Mouse (Mus musculus) embryonic fibroblast, embryonic 13.5 days (primary cell): ENCODE results near the gene Fzd7. TPM values are rescaled to one million over a fixed set of nuclear protein-coding genes. Genes with fewer than 3 reads are reported as not detected.
A peak's percentile ranks its signal among the peaks of the same experiment; 100 is the strongest.

Source experiments
- H3K27ac ChIP-seq: 2 replicates; pipeline ENCODE4 v1.5.1; 2012; ENCODE audit warnings: low read length, control low read depth, inconsistent platforms; ENCODE audit not compliant: insufficient read depth
- H3K4me1 ChIP-seq: 2 replicates; pipeline ENCODE4 v1.6.1; 2011; ENCODE audit warnings: low read length; ENCODE audit not compliant: control insufficient read depth, insufficient read depth
- H3K4me3 ChIP-seq: 2 replicates; pipeline ENCODE4 v1.5.1; 2011; ENCODE audit warnings: mild to moderate bottlenecking, control low read depth, low read length; ENCODE audit not compliant: insufficient read depth
- CTCF ChIP-seq: IDR thresholded peaks from 2 replicates; pipeline ENCODE4 v1.5.1; 2011; ENCODE audit warnings: mild to moderate bottlenecking, control low read depth, low read length, moderate library complexity, borderline replicate concordance; ENCODE audit not compliant: insufficient read depth
- POLR2A ChIP-seq: IDR thresholded peaks from 2 replicates; pipeline ENCODE4 v1.6.1; 2011; ENCODE audit warnings: low read depth, mild to moderate bottlenecking, control low read depth, low read length, moderate library complexity
- polyA plus RNA-seq: library from polyadenylated mRNA; stranded (reverse); fragments of >200 nt; gene quantifications from 2 replicates; pipeline ENCODE4 v1.2.4, GENCODE M21; 2011; ENCODE audit warnings: low read depth; ENCODE audit not compliant: missing spikeins, insufficient read length

Fzd7 gene
- polyA plus RNA-seq, 1 experiment: 43.0 TPM

DNA sequence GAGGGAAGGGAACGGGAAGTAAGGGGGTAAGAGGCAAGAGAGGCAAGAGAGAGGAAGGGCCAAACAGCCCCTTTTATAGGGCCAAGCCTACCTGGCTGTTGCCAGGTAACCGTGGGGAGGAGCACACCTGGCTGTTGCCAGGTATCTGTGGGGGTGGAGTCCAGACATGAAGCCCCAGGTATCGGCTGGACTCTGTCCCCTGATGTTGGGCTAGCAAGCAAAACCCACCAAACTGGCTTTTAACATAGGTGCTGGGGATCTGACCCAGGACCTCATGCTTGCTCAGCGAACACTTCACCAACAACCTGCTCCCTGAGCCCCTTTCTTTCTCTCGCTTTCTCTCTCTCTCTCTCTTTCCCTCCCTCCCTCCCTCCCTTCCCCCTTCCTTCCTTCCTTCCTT is 37.0 kb upstream of the Fzd7 start:
- Histone ChIP-seq H3K4me3 (no peak overlapping the region), H3K27ac (no peak overlapping the region), H3K4me1 (peaks cover 6% of the 10 kb centered on the region)
- TF ChIP-seq CTCF: no peak

DNA sequence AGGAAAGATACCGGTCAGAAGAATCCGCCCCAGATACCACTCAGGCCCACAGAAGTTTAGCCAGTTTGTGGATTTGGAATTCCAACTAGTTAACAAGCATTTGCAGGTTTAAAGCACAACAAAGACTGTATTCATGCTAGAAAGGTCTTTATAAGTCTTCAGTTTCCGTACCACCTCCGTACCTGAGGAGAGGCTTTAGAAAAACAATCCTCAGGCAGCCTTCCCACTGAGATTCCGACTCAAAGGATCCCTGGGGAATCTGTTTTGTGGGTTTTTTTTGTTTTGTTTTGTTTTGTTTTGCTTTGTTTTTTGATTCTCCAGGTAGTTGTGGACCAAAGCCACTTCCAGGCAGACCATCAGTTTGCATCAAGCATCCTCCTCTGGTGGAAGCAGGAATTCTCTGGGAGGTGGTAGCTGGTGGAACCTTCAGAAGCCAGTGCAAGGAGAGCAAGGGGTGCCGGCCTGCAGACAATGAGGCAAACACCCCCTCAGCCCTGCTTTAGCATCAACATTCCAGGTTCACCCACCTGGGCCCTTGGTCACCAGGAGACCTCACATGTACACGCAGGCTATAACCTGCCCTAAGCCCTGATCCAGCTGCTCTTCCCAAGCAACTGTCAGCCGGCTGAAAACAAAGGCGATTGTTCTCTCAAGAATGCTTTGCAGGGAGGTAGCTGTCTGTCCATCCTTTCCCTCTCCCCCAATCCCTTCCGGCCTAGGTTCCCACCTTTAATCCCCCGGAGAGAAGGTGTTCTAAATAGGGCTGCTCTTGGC is 33.5 kb upstream of the Fzd7 start:
- peaks cover 6% of the 10 kb centered on the region for H3K4me1 ChIP-seq
- no peak overlapping the region for H3K4me3 ChIP-seq
- no peak overlapping the region for H3K27ac ChIP-seq
- no peak for TF ChIP-seq POLR2A
- TF ChIP-seq CTCF: no peak

DNA sequence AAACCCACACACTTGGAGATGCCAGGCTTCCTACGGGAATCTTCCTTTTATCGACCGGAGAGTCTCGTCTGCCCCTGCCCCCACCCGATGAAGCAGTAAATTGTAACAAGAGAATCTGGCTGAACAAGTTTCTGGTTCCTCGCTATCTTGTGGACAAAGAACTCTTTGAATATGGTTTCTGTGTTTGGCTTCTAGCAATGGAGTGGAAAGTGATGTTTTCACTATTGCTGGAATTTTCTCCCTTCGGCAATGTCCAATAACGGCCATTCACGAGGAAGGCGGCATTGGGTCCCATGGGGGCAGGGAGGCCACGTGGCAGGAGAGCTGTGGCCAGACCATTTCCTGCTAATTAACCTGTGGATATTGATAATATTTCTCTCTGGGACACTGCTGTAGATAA is 32.8 kb upstream of the Fzd7 start:
- Histone ChIP-seq H3K27ac (no peak overlapping the region), H3K4me3 (no peak overlapping the region), H3K4me1 (peaks cover 4% of the 10 kb centered on the region)
- TF ChIP-seq CTCF: no peak
- TF ChIP-seq POLR2A: no peak

DNA sequence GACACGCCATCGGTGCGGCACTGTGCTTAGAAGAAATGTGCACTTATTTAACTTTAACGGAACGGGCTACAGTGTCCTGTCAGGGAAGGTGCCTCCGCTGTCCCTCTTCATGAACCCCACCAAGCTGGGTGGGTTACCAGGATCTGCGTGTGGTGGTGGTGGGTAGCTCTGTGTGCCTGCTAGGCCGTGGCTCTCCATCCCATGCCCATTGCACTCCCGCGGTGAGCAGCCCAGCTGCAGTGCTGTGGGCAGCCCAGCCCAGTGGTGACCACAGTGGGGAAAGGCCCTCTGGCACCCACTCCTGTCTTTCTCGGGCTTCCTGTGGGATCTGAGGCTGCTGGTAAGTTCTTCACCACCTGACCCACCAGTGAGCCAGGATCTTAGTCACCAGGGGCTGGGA is 31.3 kb upstream of the Fzd7 start:
- no peak for TF ChIP-seq POLR2A
- no peak for TF ChIP-seq CTCF
- Histone ChIP-seq H3K4me1 (no peaks in the 10 kb centered on the region), H3K4me3 (no peak overlapping the region), H3K27ac (no peak overlapping the region)

DNA sequence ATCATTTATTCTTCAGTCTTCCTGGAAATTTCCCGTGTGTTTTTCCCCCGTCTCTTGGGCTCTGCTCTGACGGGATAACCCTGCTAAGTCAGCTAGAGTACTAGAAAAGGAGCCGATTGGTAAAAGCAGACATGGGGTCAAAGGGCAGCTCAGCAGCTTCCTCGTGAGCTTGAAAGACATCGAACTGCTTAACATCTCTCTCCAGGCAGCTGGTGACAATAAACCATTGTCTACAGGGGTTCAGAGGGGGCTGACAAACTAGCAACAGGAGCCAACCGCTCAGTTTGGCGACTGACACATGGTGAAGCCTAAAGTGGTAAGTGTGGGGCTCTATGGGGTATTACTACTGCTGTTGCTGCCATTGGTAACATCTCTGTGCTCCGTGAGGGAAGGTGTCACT is 30.6 kb upstream of the Fzd7 start:
- no peak overlapping the region for H3K27ac ChIP-seq
- H3K4me1 ChIP-seq: no peaks in the 10 kb centered on the region
- TF ChIP-seq POLR2A (no peak), CTCF (no peak)
- no peak overlapping the region for H3K4me3 ChIP-seq

DNA sequence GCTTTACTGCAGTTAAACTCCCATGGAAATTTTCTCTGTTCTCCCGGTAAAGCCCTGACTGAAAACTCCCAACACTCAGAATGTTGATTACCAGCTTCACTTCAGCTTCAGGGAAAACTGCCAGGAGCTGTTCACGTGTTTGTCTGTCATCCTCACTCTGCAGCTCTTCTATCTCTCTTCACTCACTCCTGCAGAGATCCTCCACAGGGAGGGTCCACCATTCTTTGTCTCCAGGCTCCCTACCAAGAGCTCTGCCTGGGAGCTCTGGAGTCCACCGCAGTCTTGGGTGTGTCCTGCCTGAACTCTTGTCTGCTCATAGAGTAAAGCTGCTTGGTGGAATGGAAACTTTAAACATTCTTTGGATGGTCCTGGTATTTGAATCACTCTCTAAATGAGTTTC is 25.4 kb upstream of the Fzd7 start:
- H3K4me3 ChIP-seq: no peak overlapping the region
- H3K4me1 ChIP-seq: peaks cover 10% of the 10 kb centered on the region
- H3K27ac ChIP-seq: peak overlapping the region; percentile 59
- TF ChIP-seq POLR2A: no peak
- TF ChIP-seq CTCF: no peak

DNA sequence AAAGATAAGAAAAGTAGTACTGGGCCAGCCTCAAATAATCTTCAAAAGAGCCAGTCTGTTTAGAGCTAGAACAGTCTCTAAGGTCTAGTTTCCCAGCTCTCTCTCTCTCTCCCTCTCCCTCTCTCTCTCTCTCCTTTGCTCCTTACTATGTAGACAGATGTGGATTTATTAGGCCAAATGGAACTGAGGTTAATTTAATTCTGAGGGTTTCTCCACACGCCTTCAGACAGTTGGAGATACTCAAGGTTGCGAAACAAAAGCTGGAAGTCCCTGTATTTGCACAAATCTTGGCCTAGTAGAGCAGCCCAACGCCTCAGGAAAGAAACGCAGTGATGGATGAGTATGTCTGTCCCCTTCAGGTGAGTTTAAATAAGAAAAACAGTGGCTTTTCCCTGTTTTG is 24.4 kb upstream of the Fzd7 start:
- Histone ChIP-seq H3K4me1 (peaks cover 10% of the 10 kb centered on the region), H3K4me3 (no peak overlapping the region), H3K27ac (peak overlapping the region; percentile 59)
- no peak for TF ChIP-seq POLR2A
- TF ChIP-seq CTCF: no peak

DNA sequence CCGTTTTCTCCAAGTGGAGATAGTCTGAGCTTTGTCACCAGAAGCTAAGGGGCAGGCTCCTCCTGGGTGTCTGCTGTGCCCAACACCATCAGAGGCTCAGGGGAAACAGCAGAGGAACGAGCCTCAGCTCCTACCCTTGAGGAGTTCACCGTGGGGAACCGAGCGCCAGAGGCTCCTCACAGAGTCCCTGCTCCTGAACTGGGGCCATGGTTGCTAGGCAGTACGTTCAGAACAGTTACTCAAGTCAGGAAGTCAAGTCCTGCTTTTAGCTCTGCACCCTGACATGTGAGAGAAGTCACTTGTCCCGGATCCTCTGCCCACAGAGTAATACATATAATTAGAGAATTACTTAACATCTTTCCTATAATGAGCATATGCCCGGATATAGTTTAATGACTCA is 23.3 kb upstream of the Fzd7 start:
- Histone ChIP-seq H3K4me3 (no peak overlapping the region), H3K4me1 (peaks cover 10% of the 10 kb centered on the region), H3K27ac (peak overlapping the region; percentile 4; the same call in 1 of the 2 replicates)
- TF ChIP-seq CTCF: no peak
- no peak for TF ChIP-seq POLR2A

DNA sequence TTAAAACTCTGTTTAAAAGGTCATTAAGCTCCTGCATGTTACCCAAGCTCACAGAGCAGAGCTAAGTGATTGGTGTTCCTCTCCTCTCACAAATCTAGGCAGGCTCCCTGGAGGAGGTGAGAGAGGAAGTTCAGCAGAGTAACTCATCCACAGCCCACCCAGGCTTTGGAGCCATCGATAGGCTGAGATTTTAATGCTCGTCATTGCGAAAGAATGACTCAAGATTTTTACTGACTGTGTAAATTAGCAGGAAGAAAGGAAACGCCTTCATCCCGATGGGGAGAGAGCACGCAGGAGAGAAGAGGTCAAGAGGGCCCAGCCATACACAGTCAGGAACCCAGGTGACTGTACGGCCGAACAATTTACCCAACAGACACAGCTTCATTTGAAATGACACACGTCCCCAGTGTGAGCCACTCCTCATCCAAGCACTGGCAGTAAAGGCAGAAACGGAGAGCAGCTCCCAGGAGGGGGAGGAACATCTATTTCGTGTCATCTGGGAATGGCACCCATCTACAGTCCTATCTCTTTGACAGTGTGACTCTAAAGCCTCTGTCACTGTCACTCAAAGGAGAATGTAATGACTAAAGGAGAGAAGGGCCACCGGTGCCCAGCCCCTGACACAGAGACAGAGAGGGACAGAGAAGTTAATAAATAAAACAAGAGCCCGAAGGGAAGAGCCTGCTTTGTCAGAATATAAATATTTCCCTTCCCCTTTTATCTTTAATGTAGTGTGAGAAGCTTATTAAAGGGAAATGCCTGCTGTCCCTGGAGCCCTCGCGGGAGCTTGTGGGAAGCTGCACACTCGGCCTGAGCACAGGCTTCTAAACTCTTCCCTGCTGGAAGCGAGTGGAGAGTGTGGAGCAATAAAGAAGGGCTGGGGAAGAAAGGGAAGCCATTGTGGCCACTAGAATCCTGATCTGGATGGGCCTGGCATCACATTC is 17.3 kb upstream of the Fzd7 start:
- Histone ChIP-seq H3K4me3 (no peak overlapping the region), H3K4me1 (no peaks in the 10 kb centered on the region), H3K27ac (no peak overlapping the region; the same call in 1 of the 2 replicates)
- TF ChIP-seq POLR2A (no peak), CTCF (no peak)

DNA sequence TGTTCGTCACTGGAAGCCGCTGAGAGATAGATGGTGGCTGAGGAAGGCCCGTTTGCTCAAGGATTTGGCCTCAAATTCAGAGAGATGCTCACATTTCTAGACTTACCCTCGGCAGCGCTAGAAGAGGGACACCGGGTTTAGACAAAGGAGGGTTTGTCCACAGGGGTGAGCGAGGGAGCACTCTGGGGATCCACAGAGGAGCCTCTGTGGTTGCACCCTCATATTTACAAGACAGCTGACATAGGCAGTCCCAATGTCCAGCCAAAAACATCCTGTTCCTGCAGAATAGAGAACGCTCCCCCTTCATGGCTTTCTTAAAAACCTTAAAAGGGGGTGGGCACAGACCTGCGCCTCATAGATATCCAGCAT is 16.6 kb upstream of the Fzd7 start:
- Histone ChIP-seq H3K4me1 (no peaks in the 10 kb centered on the region), H3K4me3 (no peak overlapping the region), H3K27ac (no peak overlapping the region)
- TF ChIP-seq POLR2A (no peak), CTCF (no peak)
